Comparison of ENCODE assay signal across 15 mouse cellular contexts in genomic region chr12:103356415-103356748, GRCm38 (mm10). TPM values are rescaled to one million over a fixed set of nuclear protein-coding genes. Genes with fewer than 3 reads are reported as not detected.
DNase-seq lines count a peak whose midpoint lies in the region; ATAC-seq and TF ChIP-seq lines count a peak whose summit lies in the region.
"Had no signal": no experiment of that assay in that cellular context is flagged by ENCODE, and none has a peak within 500 bp of the region (broad histone marks: within the 10 kb centered on the region; RNA-seq: fewer than 3 reads in every experiment).

No protein-coding gene starts in this region.

- peaks cover 60% of the 10 kb centered on the region for H3K4me1 ChIP-seq in heart, embryonic 13.5 days
- no peaks in the 10 kb centered on the region for H3K4me1 ChIP-seq in midbrain, embryonic 11.5 days (ENCODE audit: control insufficient read depth, insufficient read depth, low read length)
- peaks cover 24% of the 10 kb centered on the region for H3K4me1 ChIP-seq in midbrain, embryonic 10.5 days
- no peaks in the 10 kb centered on the region for H3K4me1 ChIP-seq in kidney, adult 2 months (ENCODE audit: control insufficient read depth, insufficient read depth, low read length)
- peaks cover 3% of the 10 kb centered on the region for H3K4me1 ChIP-seq in thymus, adult 2 months (replicated peaks; ENCODE audit: control insufficient read depth, insufficient read depth, low read length)
- H3K4me1 ChIP-seq: liver, embryonic 12.5 days had no signal

- 0 out of 2 replicates have a peak overlapping the region, but pooled peaks have one; percentile 92 for H3K27ac ChIP-seq in heart, embryonic 13.5 days (replicated peaks)
- H3K27ac ChIP-seq in midbrain, embryonic 11.5 days (ENCODE audit: low read depth, low read length): no peak overlapping the region
- H3K27ac ChIP-seq in midbrain, embryonic 10.5 days (replicated peaks): no peak overlapping the region
- H3K27ac ChIP-seq in kidney, adult 2 months (ENCODE audit: insufficient read depth, low read depth, low read length): no peak overlapping the region
- no peak overlapping the region for H3K27ac ChIP-seq in thymus, adult 2 months (ENCODE audit: control insufficient read depth, insufficient read depth, low read length)
- H3K27ac ChIP-seq: hindbrain, embryonic 13.5 days; liver, embryonic 12.5 days had no signal

- H3K9ac ChIP-seq in heart, embryonic 13.5 days: no peak overlapping the region
- H3K9ac ChIP-seq in midbrain, embryonic 11.5 days (ENCODE audit: low read length): no peak overlapping the region
- H3K9ac ChIP-seq: hindbrain, embryonic 13.5 days; liver, embryonic 12.5 days had no signal

- no peak overlapping the region for H3ac ChIP-seq in myocyte (ENCODE audit: control insufficient read depth, insufficient read length)

- 0 out of 2 replicates have a peak, but pooled peaks cover 2% of the 10 kb centered on the region for H3K9me3 ChIP-seq in heart, embryonic 13.5 days
- no peaks in the 10 kb centered on the region for H3K9me3 ChIP-seq in midbrain, embryonic 11.5 days (ENCODE audit: control insufficient read depth, low read length)
- H3K9me3 ChIP-seq in midbrain, embryonic 10.5 days (replicated peaks): peaks cover 6% of the 10 kb centered on the region; the same call in 1 of the 2 replicates
- H3K9me3 ChIP-seq: hindbrain, embryonic 13.5 days; liver, embryonic 12.5 days had no signal

- H3K36me3 ChIP-seq in heart, embryonic 13.5 days: peaks cover 5% of the 10 kb centered on the region
- H3K36me3 ChIP-seq in midbrain, embryonic 11.5 days (ENCODE audit: control insufficient read depth, insufficient read depth, low read length): no peaks in the 10 kb centered on the region
- no peaks in the 10 kb centered on the region for H3K36me3 ChIP-seq in midbrain, embryonic 10.5 days
- no peaks in the 10 kb centered on the region for H3K36me3 ChIP-seq in myocyte (ENCODE audit: control insufficient read depth, insufficient read depth)
- no peaks in the 10 kb centered on the region for H3K36me3 ChIP-seq in kidney, adult 2 months (ENCODE audit: control insufficient read depth, insufficient read depth, low read length)
- no peaks in the 10 kb centered on the region for H3K36me3 ChIP-seq in thymus, adult 2 months (ENCODE audit: control insufficient read depth, insufficient read depth, low read length)
- H3K36me3 ChIP-seq: hindbrain, embryonic 13.5 days; liver, embryonic 12.5 days had no signal

- no peak for ATAC-seq in heart, embryonic 13.5 days (ENCODE audit: extremely low read depth, insufficient number of reproducible peaks, low FRiP score, low TSS enrichment)
- no peak for ATAC-seq in midbrain, embryonic 11.5 days (ENCODE audit: low FRiP score)
- ATAC-seq: liver, embryonic 12.5 days had no signal

- no peak for DNase-seq in heart, postnatal 25 days (ENCODE audit: low spot score)
- peak; percentile 56 for DNase-seq in midbrain, embryonic 11.5 days (ENCODE audit: low spot score, missing footprints)
- DNase-seq in midbrain, embryonic 10.5 days (ENCODE audit: low spot score): no peak
- no peak for DNase-seq in kidney, adult 2 months
- DNase-seq in thymus, adult 2 months: no peak
- DNase-seq: kidney, adult 11 months had no signal

- H3K79me2 ChIP-seq in myocyte (ENCODE audit: control insufficient read depth, insufficient read depth): no peaks in the 10 kb centered on the region

- intact Hi-C loops in heart, postnatal 25 days (cut with DNase I): no loop called here

- 88% methylated on average over 4 of the region's 4 CpGs for WGBS in heart, embryonic 13.5 days
- 92% methylated on average over 4 of the region's 4 CpGs for WGBS in midbrain, embryonic 11.5 days
- WGBS in midbrain, embryonic 10.5 days: 96% methylated on average over 4 of the region's 4 CpGs
- 87% methylated on average over 4 of the region's 4 CpGs for WGBS in kidney, adult 2 months
- WGBS in thymus, adult 2 months: 95% methylated on average over 4 of the region's 4 CpGs

- H3K4me3 ChIP-seq in heart, embryonic 13.5 days: no peak overlapping the region
- no peak overlapping the region for H3K4me3 ChIP-seq in midbrain, embryonic 11.5 days (ENCODE audit: low read depth, low read length)
- H3K4me3 ChIP-seq in midbrain, embryonic 10.5 days: no peak overlapping the region
- H3K4me3 ChIP-seq in myocyte: no peak overlapping the region
- no peak overlapping the region for H3K4me3 ChIP-seq in kidney, adult 2 months (ENCODE audit: insufficient read depth, low read depth, low read length)
- no peak overlapping the region for H3K4me3 ChIP-seq in thymus, adult 2 months (ENCODE audit: control insufficient read depth, insufficient read depth, low read length)
- H3K4me3 ChIP-seq: hindbrain, embryonic 13.5 days; liver, embryonic 12.5 days had no signal

- TF ChIP-seq POLR2A in myocyte (IDR thresholded peaks at IDR 0.05; ENCODE audit: insufficient read length, low read depth): no peak
- no peak for TF ChIP-seq POLR2A in kidney, adult 2 months (IDR thresholded peaks at IDR 0.05; ENCODE audit: low read depth, low read length)
- no peak for TF ChIP-seq POLR2A in thymus, adult 2 months (IDR thresholded peaks at IDR 0.05; ENCODE audit: control insufficient read depth, extremely low read depth, insufficient read depth, low read length, poor library complexity)

- no peak overlapping the region for H3K4me2 ChIP-seq in heart, embryonic 13.5 days
- H3K4me2 ChIP-seq in midbrain, embryonic 11.5 days: no peak overlapping the region
- peak overlapping the region; percentile 62 for H3K4me2 ChIP-seq in myocyte (ENCODE audit: low read depth)
- H3K4me2 ChIP-seq: hindbrain, embryonic 13.5 days; liver, embryonic 12.5 days had no signal

- no peak for TF ChIP-seq CTCF in kidney, adult 2 months (conservative IDR thresholded peaks at IDR 0.05; ENCODE audit: insufficient read depth, insufficient read length, low read depth, low read length)
- TF ChIP-seq CTCF in thymus, adult 2 months (IDR thresholded peaks at IDR 0.05; ENCODE audit: borderline replicate concordance, control insufficient read depth, extremely low read depth, insufficient read depth, low read length, poor library complexity): no peak

- H3K27me3 ChIP-seq in heart, embryonic 13.5 days (replicated peaks): no peaks in the 10 kb centered on the region
- no peaks in the 10 kb centered on the region for H3K27me3 ChIP-seq in midbrain, embryonic 11.5 days (ENCODE audit: control insufficient read depth, insufficient read depth, low read length)
- no peaks in the 10 kb centered on the region for H3K27me3 ChIP-seq in midbrain, embryonic 10.5 days (ENCODE audit: low read depth, poor library complexity, severe bottlenecking)
- H3K27me3 ChIP-seq in myocyte (ENCODE audit: control insufficient read depth, insufficient read depth, insufficient read length): no peaks in the 10 kb centered on the region
- no peaks in the 10 kb centered on the region for H3K27me3 ChIP-seq in kidney, adult 2 months (replicated peaks; ENCODE audit: control insufficient read depth, insufficient read depth, low read length)
- no peaks in the 10 kb centered on the region for H3K27me3 ChIP-seq in thymus, adult 2 months (ENCODE audit: control insufficient read depth, insufficient read depth, low read length)
- H3K27me3 ChIP-seq: hindbrain, embryonic 13.5 days had no signal

TF ChIP-seq in myocyte, 11 proteins besides CTCF, POLR2A, EP300 and RAD21 (continues in another document):
- TF ChIP-seq TCF12 (IDR thresholded peaks at IDR 0.05; ENCODE audit: insufficient read depth, poor library complexity, severe bottlenecking) (no peak), MAX (IDR thresholded peaks at IDR 0.05; ENCODE audit: low read depth) (no peak), E2F4 (IDR thresholded peaks at IDR 0.05; ENCODE audit: insufficient read depth) (no peak), TCF3 (IDR thresholded peaks at IDR 0.05; ENCODE audit: insufficient read length, low read depth) (no peak), CEBPB (IDR thresholded peaks at IDR 0.05; ENCODE audit: insufficient read depth, poor library complexity, severe bottlenecking) (no peak), POLR2AphosphoS2 (IDR thresholded peaks at IDR 0.05; ENCODE audit: insufficient read length, low read depth) (no peak), REST (IDR thresholded peaks at IDR 0.05; ENCODE audit: insufficient read depth, insufficient read length) (no peak)

RNA-seq across cellular contexts. Expression of gene Asb2, which starts 0.6 kb away (rescaled TPM):
- 164 and 183 TPM in 2 replicates for polyA plus RNA-seq in heart, embryonic 13.5 days (2015; fragmentation: Nextera tagmentation; extraction: Ambion mirVana)
- total RNA-seq in heart, postnatal 25 days (2021): 100 to 1,000 TPM; 497 to 569 TPM
- polyA plus RNA-seq in midbrain, embryonic 11.5 days (2014; fragmentation: Nextera tagmentation; extraction: Ambion mirVana): 0.58 and 0.77 TPM in 2 replicates
- 0.53 and 0.83 TPM in 2 replicates for polyA plus RNA-seq in midbrain, embryonic 10.5 days (2016; fragmentation: Nextera tagmentation; extraction: Ambion mirVana)
- polyA plus RNA-seq in myocyte (2012; fragmentation: generic; extraction: Trizol): 27.8 TPM
- 6.7 and 10.7 TPM in 2 replicates for polyA plus RNA-seq in kidney, adult 2 months (2012; rRNA removed)
- 31.8 and 64.7 TPM in 2 replicates for polyA plus RNA-seq in thymus, adult 2 months (2012; rRNA removed)

RNA-seq across cellular contexts. Expression of gene Otub2, which starts 32.1 kb away (rescaled TPM):
- 13.8 and 15.8 TPM in 2 replicates for polyA plus RNA-seq in heart, embryonic 13.5 days (2015; fragmentation: Nextera tagmentation; extraction: Ambion mirVana)
- total RNA-seq in heart, postnatal 25 days (2021): 1 to 10 TPM; 4.4 to 4.9 TPM
- polyA plus RNA-seq in midbrain, embryonic 11.5 days (2014; fragmentation: Nextera tagmentation; extraction: Ambion mirVana): 13.9 and 14.1 TPM in 2 replicates
- polyA plus RNA-seq in midbrain, embryonic 10.5 days (2016; fragmentation: Nextera tagmentation; extraction: Ambion mirVana): 11.8 and 12.7 TPM in 2 replicates
- polyA plus RNA-seq in myocyte (2012; fragmentation: generic; extraction: Trizol): 23.3 TPM
- polyA plus RNA-seq in kidney, adult 2 months (2012; rRNA removed): 3.9 and 4.0 TPM in 2 replicates
- 1.4 and 2.0 TPM in 2 replicates for polyA plus RNA-seq in thymus, adult 2 months (2012; rRNA removed)

RNA-seq across cellular contexts. Expression of gene Fam181a, which starts 45.6 kb away (rescaled TPM):
- polyA plus RNA-seq in heart, embryonic 13.5 days (2015; fragmentation: Nextera tagmentation; extraction: Ambion mirVana): not detected in 2 replicates
- not detected for total RNA-seq in heart, postnatal 25 days (2021)
- 47.3 and 57.7 TPM in 2 replicates for polyA plus RNA-seq in midbrain, embryonic 11.5 days (2014; fragmentation: Nextera tagmentation; extraction: Ambion mirVana)
- 52.7 and 54.9 TPM in 2 replicates for polyA plus RNA-seq in midbrain, embryonic 10.5 days (2016; fragmentation: Nextera tagmentation; extraction: Ambion mirVana)
- polyA plus RNA-seq in myocyte (2012; fragmentation: generic; extraction: Trizol): not detected
- polyA plus RNA-seq in kidney, adult 2 months (2012; rRNA removed): 0.05 and 0.08 TPM in 2 replicates
- not detected in 2 replicates for polyA plus RNA-seq in thymus, adult 2 months (2012; rRNA removed)
- total RNA-seq: gastrocnemius, postnatal 25 days; megakaryocyte, adult 5-6 weeks had no signal
- polyA plus RNA-seq: limb, embryonic 11.5 days; liver, embryonic 12.5 days; lung, embryonic 16.5 days; thymus, postnatal 0 days had no signal

RNA-seq across cellular contexts. Expression of gene 9330161L09Rik, which starts 51.2 kb away (rescaled TPM):
- polyA plus RNA-seq in heart, embryonic 13.5 days (2015; fragmentation: Nextera tagmentation; extraction: Ambion mirVana): 0.39 and 0.60 TPM in 2 replicates
- 1 to 10 TPM; 1.2 to 1.3 TPM for total RNA-seq in heart, postnatal 25 days (2021)
- polyA plus RNA-seq in midbrain, embryonic 11.5 days (2014; fragmentation: Nextera tagmentation; extraction: Ambion mirVana): 0.59 and 0.81 TPM in 2 replicates
- polyA plus RNA-seq in midbrain, embryonic 10.5 days (2016; fragmentation: Nextera tagmentation; extraction: Ambion mirVana): 0.47 and 0.89 TPM in 2 replicates
- polyA plus RNA-seq in myocyte (2012; fragmentation: generic; extraction: Trizol): 0.60 TPM
- 0.81 and 0.88 TPM in 2 replicates for polyA plus RNA-seq in kidney, adult 2 months (2012; rRNA removed)
- 1.7 and 2.1 TPM in 2 replicates for polyA plus RNA-seq in thymus, adult 2 months (2012; rRNA removed)

Comparison
In these comparisons a context has a peak if more than half of its experiments do, and no peak if none do; other contexts are left out.
1. RNA of gene Fam181a, which starts 45.6 kb away (polyA plus RNA-seq): 47.3 to 57.7 TPM in midbrain, embryonic 11.5 days and 52.7 to 54.9 TPM in midbrain, embryonic 10.5 days; 0.05 to 0.08 TPM in kidney, adult 2 months, not detected in thymus, adult 2 months, not detected in heart, embryonic 13.5 days and not detected in myocyte (single experiment); every median in the first group is over 10 times any median in the second.